Mouse (Mus musculus) layer of hippocampus, adult 8-10 months (tissue): ENCODE measurements around the gene Olfr98. TPM values are rescaled to one million over a fixed set of nuclear protein-coding genes. Genes with fewer than 3 reads are reported as not detected.

Experiments
- total RNA-seq, 4 experiments: library from RNA; stranded (reverse); gene quantifications; 2 replicates each; pipeline ENCODE4 v1.2.4; 2022

The Olfr98 gene
- total RNA-seq, 4 experiments from 2014 or later: not detected

Other genes with a start within 250 kb of the Olfr98 start
- 10 to 100 TPM; 35.6 to 57.5 (median 47.8) TPM for gene Mog, start 240.4 kb downstream of the Olfr98 start, total RNA-seq
- gene Gabbr1, start 217.8 kb downstream of the Olfr98 start, total RNA-seq: 100 to 1,000 TPM; 595 to 693 (median 673) TPM
- not detected for gene Olfr90, start 175.2 kb downstream of the Olfr98 start, total RNA-seq
- not detected for gene Olfr91, start 165.5 kb downstream of the Olfr98 start, total RNA-seq
- not detected for gene Olfr92, start 143.7 kb downstream of the Olfr98 start, total RNA-seq
- not detected for gene Olfr93, start 102.3 kb downstream of the Olfr98 start, total RNA-seq
- not detected for gene Ubd, start 69.9 kb downstream of the Olfr98 start, total RNA-seq
- gene Olfr94, start 62.8 kb downstream of the Olfr98 start, total RNA-seq: not detected
- gene Olfr95, start 50.6 kb downstream of the Olfr98 start, total RNA-seq: not detected
- not detected for gene Olfr96, start 43.6 kb downstream of the Olfr98 start, total RNA-seq
- gene Olfr97, start 26.4 kb downstream of the Olfr98 start, total RNA-seq: not detected
- 1 to 10 TPM; 2.4 to 6.3 (median 4.2) TPM for gene H2-M3, start 6.5 kb upstream of the Olfr98 start, total RNA-seq
- not detected for gene Olfr99, start 19.7 kb upstream of the Olfr98 start, total RNA-seq
- not detected for gene Olfr101, start 40.6 kb upstream of the Olfr98 start, total RNA-seq
- gene Olfr102, start 53.3 kb upstream of the Olfr98 start, total RNA-seq: not detected
- gene Olfr103, start 75.9 kb upstream of the Olfr98 start, total RNA-seq: not detected
- gene Olfr104-ps, start 95.8 kb upstream of the Olfr98 start, total RNA-seq: not detected
- gene Olfr105-ps, start 115.3 kb upstream of the Olfr98 start, total RNA-seq: not detected
- gene Olfr106-ps, start 126.6 kb upstream of the Olfr98 start, total RNA-seq: not detected
- not detected for gene Olfr107, start 135.5 kb upstream of the Olfr98 start, total RNA-seq
- not detected for gene Olfr108, start 181.7 kb upstream of the Olfr98 start, total RNA-seq
- gene Olfr109, start 195.2 kb upstream of the Olfr98 start, total RNA-seq: not detected
- gene H2-M2, start 219.8 kb upstream of the Olfr98 start, total RNA-seq: not detected
- gene Olfr110, start 228.7 kb upstream of the Olfr98 start, total RNA-seq: 1 to 10 TPM in 2 of 4 experiments, not detected in 2; 1.8 to 2.5 TPM
- 1 to 10 TPM in 2 of 4 experiments, not detected in 2; 4.8 to 5.5 TPM for gene Olfr111, start 244.3 kb upstream of the Olfr98 start, total RNA-seq